Mouse (Mus musculus) hematopoietic stem cell, adult 5-6 weeks (primary cell): ENCODE results near the gene Dhx34. TPM values are rescaled to one million over a fixed set of nuclear protein-coding genes. Genes with fewer than 3 reads are reported as not detected.
"Not testable (repeated sequence)": the region's sequence is repeated elsewhere in the genome, so short reads cannot be mapped to it uniquely, and the experiment has no call there.

Experiments used
- ATAC-seq, 2 experiments: fragments of 125-278 bp in 1 of 2; replicated peaks in 1 of 2; 2 replicates each; pipeline ENCODE4 v1.8.0; 2016 to 2017; ENCODE audit warnings: inconsistent platforms in 2 of 2, mild to moderate bottlenecking in 2 of 2, moderate number of reproducible peaks in 2 of 2, low read depth in 1 of 2, moderate TSS enrichment in 1 of 2; ENCODE audit not compliant: low FRiP score in 2 of 2, poor library complexity in 2 of 2, severe bottlenecking in 2 of 2, insufficient read depth in 1 of 2, low TSS enrichment in 1 of 2
- total RNA-seq: library from RNA; stranded (forward); fragments of 172-1452, 232-1000 nt; gene quantifications from 2 replicates; pipeline ENCODE4 v1.2.3, GENCODE M21; 2017

The Dhx34 gene
- total RNA-seq = 8.8 and 9.7 TPM in 2 replicates

DNA sequence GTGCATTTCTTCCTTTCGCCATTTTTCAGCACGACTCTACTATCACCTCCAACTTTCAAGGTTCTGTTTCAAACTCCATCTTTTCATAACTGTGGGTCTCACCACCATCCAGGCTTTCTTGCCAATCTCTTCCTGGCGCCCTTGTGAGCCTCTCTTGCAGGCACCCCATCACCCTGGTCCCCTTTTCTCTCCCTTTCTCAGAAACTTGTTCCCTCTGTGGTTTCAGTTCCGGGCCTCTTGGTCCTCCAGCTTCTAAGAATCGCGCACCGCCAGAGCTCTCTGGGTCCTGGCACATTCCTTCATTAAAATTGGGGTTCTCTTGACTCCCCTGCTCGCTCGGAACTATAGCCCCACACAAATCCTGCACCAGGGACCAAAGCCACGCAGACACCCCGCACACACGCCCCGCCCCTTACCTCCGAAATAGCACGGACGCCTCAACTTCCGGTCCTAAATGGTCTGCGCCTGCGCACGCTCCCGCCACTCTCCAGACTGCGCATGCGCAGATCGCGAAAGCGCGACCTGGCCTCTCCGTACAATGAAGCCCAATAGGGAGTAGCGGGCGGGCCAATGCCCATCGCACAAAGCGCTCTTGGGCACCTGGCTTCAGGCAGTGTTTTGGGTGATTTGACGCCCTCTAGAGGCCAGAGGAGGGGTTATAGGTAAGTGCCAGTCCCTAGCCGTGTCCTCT lies at the start of gene Dhx34:
Gene Dhx34, minus strand, starts transcription at position 456 of the 691 bp plus-strand sequence.
- ATAC-seq = peak; percentile 97 to 98

DNA sequence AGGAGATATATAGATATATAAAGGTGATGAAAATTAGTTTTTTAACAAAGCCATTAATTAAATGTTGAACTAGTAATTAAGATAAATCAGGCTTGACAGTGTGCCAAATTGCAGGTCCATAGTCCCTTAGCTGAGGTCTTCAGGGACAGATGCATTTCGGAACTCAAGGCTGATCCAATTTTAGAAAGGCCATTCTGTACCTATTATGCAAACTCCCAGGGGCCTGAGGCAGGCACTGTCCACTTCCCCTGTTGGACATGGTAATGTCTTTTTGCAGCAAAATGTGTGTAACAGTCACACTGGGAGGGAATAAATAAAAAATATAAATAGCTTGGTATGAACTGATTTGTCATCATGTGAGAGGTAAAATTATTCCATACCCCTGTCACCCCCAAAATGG lies 49.3 kb upstream of the Dhx34 start:
- ATAC-seq = no peak

DNA sequence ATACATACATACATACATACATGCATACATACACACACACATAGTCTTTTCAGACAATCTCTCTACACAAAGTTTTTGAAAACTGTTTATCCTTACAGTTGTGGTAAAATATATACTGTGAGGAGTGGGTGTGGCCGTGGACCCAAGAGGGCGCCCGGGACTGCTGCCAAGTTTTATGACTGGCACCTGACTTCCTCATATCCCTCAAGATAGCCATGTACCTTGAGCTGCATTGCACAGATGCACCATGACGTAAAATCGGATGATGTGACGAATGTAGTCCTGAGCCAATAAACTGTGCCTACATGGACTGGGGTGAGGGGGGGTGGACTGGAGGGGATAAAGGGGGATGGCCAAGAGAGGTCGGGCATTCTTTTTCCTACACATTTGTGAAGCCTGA lies 44.8 kb upstream of the Dhx34 start:
- ATAC-seq = not testable (repeated sequence)

DNA sequence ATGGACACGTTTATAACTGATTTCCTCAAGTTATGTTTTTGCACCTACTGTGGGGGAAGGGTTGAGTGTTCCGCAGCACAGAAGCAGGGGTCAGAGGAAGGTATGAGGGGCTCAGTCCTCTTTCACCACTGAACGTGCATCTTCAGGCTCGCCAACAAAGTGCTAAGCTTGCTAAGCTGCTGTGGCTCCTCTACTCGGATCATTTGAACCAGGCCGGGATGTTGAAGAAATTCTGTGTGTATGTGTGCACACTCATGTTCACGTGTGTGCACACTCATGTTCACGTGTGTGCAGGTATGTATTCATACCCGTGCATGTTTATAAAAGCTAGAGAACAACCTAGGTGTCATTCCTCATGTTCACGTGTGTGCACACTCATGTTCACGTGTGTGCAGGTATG lies 44.0 kb upstream of the Dhx34 start:
- no peak for ATAC-seq

DNA sequence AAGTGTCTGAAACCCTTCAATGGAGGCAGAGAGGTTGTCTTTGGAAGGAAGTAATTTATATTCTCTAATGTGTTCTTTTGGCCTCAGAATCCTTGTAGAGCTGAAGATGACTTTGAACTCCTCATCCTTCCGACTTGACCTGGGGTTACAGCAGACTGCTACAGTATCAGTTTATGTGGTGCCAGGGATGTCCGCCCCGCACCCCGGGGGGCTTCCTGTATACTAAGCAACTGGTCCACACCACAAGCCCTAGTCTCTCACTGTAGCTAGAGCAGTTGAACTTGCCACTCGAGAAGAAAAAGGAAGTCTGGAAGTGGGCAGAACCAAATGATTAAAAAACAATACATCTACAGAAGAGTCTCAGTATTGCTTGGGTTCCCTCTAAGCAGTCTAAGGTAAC lies 42.0 kb upstream of the Dhx34 start:
- ATAC-seq = 0 out of 4 replicates have a peak, but pooled peaks of 1 of the 2 experiments have one; percentile 20

DNA sequence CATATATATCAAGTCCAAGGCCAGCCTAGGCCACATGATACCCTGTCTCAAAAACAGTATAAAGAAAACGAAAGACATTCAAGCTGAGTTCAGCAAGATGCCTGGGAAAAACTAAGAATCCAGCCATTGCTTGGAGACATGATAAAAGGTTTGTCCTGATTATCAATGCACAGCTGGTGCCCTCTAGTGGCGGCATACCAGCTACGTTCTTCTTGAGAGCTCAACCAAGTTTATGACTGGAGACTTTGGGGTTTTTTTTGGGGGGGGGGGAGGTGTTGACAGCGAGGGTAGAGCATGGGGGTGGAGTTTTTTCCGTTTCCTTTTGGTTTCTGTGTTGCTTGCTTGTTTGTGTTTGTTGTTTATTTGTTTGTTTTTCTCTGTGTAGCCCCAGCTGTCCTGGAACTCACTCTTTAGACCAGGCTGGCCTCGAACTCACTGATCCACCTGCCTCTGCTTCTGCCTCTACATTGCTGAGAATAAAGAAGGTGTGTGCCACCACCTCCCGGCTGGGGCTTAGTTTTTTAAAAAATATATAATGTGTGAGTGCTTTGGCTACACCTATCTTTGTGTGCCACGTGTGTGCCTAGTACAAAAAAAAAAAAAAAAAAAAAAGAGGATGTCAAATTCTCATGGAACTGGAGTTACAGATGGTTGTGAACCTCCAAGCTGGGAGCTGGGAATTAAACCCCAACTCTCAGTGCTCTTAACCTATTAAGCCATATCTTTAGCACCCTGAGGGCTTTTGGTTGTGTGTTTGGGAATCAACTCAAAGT lies 41.4 kb upstream of the Dhx34 start:
- peak; percentile 35 to 49; a peak in 2 of 4 replicates for ATAC-seq

DNA sequence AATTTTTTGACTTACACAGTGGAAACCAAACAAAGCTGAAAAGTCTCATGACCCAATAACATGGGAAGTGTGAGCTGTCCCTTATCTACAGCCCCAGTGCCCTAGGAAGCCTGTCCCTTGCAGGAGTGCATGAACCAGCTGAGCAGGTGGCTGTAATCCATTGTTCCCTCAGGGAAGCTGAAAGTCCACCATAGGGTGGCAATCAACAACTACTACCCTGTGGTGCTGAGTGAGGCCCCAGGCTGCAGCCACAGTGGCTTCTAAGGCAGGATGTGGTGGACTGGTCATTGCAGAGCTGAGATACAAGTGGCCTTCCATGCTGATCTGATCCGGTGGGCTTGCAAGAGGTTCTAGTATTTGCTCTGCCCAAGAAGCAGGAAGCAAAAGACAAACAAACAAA lies 39.3 kb upstream of the Dhx34 start:
- ATAC-seq = no peak

DNA sequence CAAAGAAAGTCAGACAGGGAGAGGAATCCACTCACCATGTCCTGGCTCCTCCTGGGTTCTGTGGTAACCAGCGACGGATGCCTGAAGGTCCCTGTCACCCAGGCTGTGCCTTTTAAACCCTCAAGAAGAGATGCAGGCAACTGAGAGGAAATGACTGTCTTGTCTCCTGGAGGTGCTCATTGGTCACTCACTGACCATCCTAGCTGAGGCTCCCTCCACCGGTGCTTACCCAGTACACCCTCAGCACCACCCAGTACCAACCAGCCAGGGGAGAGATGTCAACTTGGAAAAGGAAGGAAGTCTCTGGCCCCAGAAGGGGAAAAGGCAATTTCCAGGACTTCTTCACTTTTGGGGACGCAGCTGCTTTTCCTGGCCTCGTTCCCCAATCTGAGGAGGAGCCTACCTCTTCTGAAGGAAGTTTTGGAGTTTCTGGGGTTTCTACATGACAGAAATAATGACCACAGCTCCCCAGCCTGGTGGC lies 37.3 kb upstream of the Dhx34 start, which contains the start of gene C5ar1:
Gene C5ar1, minus strand, starts transcription at position 431 of the 481 bp plus-strand sequence.
- peak in 1 of 2 experiments; percentile 21; a peak in 1 of 4 replicates for ATAC-seq

DNA sequence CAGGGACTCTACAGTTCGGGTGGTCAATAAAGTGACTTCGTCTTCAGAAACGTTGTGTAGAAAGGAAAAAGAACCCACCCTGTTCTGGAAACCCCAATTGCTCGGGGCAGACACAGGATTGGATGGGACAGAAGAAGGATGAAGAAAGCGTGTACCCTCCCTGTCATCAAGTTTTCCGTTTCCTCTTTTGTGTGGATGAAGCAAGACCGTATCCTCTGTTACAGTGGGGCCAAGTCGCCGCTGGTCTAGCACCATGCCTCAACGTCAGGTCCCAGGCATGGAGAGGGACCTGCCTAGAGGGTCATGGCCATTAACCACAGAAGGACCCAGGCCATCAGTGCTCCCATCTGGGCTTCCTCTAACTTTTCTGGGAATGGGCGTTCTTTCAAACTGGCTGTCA lies 36.0 kb upstream of the Dhx34 start:
- peak; percentile 60 to 69; a peak in 2 of 4 replicates for ATAC-seq

DNA sequence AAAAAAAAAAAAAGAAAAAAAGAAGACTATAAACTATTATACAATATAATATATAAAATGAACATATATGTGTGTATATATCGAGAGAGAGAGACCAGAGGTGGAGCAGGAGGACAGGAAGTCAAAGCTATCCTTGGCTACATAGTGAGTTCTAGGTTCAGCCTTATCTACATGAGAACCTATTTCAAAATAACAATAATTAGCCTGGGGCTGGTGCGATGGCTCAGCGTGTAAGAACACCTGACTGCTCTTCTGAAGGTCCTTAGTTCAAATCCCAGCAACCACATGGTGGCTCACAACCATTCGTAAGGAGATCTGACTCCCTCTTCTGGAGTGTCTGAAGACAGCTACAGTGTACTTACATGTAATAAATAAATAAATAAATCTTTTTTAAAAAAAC lies 34.1 kb upstream of the Dhx34 start:
- ATAC-seq = not testable (repeated sequence)

DNA sequence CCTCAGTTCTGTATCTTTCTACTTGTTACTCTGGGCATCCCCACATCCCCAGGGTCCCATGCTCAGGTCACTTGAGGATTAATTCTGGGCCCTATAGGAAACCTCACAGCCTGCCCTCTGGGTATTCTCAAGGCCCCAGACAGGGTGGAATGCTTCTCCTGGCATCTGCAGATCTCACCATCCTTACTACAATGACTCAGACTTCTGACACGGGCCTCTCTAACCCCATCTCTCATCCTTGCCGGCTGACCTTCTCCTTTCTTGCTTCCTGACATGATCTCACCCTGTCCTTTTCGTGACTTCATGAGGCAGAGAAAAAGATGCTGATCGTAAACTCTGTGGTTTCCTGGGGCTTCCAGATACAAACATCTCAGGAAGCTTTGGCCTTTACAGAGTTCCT lies 32.4 kb upstream of the Dhx34 start:
- ATAC-seq = peak; percentile 19 to 44

DNA sequence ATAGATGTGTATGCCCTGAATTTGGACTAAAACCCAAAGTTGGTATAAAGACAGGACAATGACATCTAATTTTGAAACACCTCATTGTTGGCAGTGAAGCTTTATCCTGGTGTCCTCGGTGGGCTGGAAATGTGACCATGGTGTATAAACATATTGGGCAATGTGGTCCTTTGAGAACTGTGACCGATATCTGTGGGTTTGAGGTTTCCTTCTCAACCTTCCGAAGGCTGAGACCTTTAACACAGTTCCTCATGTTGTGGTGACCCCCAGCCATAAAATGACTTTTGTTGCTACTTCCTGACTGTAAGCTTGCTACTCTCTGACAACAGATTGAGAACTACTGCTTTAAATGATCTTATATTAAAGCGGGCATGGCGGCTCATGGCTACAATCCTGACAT lies 28.9 kb upstream of the Dhx34 start:
- peak; percentile 86 to 87 for ATAC-seq

DNA sequence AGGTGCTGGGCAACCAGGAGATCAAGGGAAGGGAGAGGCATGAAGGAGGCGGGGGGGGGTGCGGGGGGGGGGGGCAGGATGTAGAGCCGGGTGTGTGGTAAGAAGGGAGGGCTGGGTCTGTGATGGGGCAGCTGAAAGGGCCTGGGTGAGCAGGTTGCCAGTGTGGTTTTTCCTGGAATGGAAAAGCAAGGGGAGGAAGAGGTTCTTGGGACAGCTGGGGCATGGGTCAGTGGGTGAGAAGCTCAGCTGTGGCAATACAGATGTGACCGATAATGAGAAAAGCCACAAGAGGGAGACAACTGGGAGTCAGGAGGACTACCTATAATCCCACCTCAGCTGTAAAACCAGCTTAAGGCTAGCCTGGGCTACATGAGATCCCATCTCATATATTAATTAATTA lies 24.1 kb upstream of the Dhx34 start:
- no peak for ATAC-seq

DNA sequence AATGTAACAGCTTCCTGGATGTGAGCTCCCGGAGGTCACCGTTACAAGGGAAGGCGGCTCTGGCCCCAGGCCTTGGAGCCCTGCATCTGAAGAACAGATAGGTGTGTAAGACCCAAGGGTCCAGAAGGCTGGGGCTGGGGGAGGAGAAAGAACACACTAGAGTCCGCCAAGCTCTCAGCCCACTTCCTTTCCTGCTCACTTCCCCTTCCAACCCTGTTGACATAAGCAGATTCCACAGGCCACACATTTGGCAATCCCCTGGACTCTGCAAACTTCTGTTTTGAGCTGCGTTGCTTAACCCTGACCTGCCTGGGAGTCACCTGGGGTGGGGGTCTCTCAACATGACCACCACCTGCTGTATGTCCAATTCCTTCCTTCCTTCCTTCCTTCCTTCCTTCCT lies 22.2 kb upstream of the Dhx34 start, which contains the start of gene C5ar2:
Gene C5ar2, minus strand, starts transcription at position 88 of the 400 bp plus-strand sequence.
- ATAC-seq = peak; percentile 58 to 77

DNA sequence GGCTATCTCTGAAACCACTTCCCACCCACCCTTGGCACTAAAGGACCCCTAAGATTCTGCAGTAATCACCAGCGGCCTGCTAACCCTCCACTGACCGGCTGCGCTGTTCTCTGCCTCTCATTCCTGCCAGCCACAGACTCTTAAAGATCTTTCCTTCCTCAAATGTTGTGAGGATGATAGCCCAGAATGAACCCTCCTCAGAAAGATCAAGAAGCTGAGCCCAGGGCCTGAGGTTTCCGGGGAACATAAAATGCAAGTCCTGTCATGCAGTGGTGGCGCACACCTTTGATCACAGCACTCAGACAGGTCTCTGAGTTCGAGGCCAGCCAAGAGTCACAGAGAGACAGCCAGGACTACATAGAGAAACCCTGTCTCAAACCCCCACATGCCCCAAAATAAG lies 20.4 kb upstream of the Dhx34 start:
- peak; percentile 4 to 37; a peak in 3 of 4 replicates for ATAC-seq

DNA sequence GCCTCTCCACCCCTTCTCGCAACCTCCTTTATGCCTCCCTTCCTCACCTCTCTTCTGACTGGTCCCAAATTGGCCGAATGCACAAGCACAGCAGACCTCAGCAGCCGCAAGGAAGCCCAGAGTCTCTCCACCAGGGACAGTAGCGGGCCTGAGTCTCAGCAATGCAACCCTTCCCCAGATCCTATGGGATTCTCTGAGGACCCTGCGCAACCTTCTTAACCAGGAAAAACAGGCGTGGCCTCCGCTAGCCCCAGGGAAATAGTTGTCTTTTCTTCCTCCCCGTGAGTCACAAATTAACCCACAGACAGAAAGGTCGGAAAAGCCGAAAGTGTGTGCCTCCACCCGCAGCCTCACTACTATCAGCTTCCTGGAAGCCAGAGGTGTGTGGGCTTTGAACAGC lies 19.9 kb upstream of the Dhx34 start:
- ATAC-seq = no peak

DNA sequence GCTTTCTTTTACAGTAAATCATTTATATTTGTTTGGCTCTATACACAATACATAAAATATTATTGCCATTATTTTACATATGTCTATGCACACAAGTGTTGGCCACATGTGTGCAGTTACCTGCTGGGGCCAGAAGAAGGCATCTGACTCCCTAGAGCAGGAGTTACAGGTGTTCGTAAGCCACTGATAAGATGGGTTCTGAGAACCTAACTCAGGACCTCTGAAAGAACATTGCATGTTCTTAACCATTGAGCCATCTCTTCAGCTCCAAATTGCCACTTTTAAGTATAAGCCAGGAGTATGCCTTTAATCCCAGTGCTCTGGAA lies 19.1 kb upstream of the Dhx34 start:
- no peak for ATAC-seq

DNA sequence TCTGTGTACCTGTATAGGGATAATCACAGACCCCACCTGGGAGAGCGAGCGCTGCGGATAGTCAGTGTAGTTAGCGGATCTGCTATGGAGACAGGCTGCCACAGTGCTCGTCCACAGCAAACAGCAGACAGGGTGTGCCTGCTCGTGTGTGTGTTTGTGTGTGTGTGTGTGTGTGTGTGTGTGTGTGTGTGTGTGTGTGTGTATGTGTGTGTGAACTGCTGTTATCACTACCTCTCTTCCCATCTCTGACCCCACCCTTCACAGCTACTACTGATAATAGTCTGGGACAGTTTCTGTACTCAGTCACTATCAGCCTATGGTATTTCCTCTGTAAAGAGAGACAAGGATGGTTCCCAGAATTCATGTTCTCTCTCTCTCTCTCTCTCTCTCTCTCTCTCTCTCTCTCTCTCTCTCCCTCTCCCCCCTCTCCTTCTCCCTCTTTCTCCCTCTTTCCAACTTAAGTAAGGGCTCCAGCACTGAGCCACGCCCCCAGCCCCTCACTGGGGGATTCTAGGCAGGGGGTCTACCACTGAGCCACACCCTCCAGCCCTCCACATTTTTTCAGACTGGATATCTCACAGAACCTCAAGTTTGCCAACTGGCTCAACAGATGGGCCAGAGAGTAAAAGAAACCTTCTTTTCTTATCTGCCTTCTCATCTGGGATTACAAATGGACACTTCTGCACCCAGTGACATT lies 18.6 kb upstream of the Dhx34 start:
- ATAC-seq = no peak
